Mouse (Mus musculus): Measurements from ENCODE around the gene Lrrn4cl.
"Not testable (repeated sequence)": the region's sequence is repeated elsewhere in the genome, so short reads cannot be mapped to it uniquely, and the experiment has no call there.

The Lrrn4cl gene

DNA sequence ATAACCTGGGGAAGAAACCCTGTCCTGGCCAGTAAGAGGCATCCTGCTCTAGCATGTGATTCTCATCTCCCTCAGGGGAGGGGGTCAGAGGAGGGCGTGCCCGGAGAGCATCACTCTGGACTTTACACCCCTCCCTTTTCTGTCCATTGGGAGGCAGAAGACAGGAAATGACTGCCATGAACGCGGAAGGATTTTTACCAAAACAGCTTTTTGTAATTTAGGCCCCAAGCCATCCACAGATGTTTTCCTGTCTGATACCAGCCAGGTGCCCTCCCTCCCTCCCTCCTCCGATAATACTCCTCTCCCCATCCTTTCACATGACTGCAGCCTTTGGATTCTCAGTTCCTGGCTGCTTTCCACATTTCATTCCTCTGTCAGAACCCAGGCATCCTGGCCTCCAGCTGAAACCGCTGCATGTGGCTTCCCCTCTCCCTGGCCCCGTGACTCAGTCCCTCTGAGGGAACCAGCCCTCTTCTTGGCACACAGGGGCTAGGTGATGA lies at the start of gene Lrrn4cl:
Lrrn4cl (plus strand) TSS at position 367 of the 500 bp plus-strand sequence.
- no peak for DNase-seq (ENCODE audit: low spot score in 2 of 2)

DNA sequence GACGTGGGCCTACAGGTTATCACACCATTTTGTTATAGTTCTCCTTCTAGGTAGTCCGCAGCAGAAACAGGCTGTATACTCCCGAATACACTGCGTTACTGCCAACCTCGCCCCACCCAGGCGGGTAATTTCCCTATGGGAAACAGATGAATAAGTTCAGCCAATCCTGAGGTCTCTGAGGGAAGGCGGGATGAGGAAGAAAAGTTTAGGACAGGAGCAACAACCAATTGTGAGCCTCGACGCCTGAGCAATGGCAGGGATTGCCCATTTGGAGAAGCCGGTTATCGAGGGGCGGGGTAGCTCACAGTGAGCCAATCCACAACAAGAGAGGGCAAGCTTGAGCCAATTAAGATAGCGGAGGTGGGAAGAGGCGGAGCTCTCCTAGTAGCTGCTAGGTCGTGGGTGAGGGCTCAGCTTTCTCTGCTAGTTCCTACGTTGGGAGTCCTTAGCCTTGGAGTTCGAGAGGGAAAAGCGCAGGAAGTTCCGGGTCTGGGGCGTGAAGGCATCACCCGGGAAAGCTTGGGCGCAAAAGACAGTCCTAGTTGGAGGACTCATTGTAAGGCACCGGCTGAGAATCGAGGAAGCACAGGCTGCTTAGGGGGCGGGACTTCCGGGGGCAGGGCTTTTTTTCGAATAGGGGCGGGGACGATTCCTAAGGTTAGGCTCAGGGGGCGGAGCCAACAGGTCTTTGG lies 48.3 kb upstream of the Lrrn4cl start, which contains the start of gene Zbtb3:
Zbtb3 (plus strand) TSS at position 426 of the 692 bp plus-strand sequence.
- peak; percentile 80 to 83 for DNase-seq (ENCODE audit: low spot score in 2 of 2)

DNA sequence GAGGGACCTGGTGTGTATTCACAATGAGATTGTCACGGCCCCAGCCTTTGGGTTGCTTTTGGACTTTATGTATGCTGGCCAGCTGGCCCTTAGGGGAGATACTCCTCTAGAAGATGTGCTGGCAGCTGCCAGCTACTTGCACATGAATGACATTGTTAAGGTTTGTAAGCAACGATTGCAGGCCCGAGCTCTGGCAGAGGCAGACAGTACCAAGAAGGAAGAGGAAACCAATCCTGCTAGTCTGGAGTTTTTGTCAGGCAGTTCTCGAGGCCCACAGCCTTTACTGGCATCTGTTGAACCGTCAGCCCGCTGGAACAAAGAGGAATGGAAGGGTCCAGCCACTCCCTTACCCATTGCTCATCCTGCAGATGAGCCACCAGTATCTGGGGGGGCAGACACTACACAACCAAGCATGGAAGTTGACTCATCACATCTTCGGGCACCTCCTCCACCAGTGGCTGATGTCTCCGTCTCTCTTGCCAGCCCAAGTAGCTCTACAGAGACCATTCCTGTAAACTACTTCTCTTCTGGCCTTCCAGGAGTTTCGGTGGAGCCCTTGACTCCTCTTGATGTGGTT lies 47.3 kb upstream of the Lrrn4cl start:
- no peak for DNase-seq (ENCODE audit: low spot score in 2 of 2)

DNA sequence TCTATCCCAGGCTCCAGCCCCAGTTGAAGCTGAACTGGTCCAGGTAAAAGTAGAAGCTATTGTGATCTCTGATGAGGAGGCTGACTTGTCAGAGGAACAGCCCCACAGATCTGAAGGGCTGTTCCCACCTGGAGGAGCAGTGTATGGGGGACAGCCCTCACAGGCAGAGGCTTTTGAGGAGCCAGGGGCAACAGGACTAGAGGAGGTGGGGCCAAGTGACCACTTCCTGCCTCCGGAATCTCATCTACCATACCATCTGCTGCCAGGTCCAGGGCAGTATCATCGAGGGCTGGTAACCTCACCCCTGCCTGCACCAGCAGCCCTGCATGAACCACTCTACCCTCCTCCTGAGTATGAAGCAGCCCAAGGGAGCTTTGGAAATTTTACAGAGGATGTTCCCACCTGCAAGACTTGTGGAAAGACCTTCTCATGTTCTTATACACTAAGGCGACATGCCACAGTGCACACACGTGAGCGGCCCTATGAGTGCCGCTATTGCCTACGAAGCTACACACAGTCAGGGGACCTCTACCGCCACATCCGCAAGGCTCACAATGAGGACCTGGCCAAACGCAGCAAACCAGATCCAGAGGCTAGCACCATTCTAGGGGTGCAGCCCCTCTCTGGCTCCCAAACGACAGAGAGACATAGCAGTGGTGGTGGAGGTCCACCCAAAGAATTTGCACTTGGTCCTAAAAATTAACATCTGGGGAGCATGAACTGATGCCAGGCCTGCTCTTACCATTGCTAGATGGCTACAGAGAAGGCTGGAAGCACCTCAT lies 46.5 kb upstream of the Lrrn4cl start:
- DNase-seq (ENCODE audit: low spot score in 2 of 2) = no peak

DNA sequence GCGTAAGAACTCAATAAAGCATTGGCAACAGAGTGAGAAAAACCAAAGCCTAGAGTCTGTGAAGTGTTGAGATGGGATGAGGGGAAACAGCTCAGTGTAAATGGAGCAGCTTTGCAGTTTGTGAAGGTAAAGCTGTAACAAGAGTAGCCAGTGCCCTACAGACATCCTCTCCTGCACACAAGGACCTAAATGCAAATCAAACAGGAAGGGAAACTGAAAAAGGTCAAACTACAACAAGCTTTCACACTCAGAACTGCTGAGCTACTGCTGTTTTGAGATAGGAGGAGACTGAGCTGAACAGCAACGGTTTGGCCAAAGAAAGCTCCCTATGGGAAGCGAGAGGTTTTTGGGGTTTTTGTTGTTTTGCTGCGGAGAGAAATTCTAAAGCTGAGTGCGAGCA lies 43.8 kb upstream of the Lrrn4cl start:
- DNase-seq (ENCODE audit: low spot score in 2 of 2) = no peak

DNA sequence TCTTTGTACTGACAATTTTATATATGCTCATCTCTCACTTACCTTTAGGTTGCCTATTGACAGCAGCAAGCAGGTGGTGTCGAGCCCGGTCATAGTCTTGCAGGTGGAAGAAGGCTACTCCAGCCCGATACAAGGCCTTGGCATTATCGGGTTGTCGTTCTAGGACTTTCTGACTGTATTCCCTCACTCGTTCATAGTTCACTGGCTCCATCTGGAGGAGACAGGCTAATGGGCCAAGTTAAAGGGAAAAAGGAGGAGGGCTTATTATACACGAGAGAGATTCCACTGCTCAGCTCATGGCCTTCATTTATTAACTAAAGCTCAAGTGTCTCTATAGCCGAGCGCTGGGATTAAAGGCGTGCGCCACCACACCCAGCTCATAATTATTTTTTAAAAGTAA lies 34.8 kb upstream of the Lrrn4cl start:
- DNase-seq (ENCODE audit: low spot score in 2 of 2) = no peak

DNA sequence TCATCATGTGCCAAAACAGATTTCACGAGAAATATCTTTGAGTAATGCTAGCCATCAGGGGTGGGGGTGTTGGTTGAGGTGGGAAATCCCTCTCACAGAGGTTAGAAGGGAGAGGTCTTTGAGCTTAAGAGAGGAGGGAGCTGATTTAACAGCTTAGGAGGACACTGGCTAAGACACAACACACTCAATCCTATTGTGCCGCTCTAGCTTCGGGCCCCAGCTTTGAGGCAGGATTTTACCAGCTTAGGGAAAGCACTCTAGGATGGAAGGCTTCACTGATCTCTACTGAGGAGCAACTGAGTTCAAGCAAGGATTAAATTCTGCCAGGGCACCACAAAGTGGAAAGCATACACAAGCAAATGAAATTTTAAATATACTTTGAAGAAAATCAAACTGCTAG lies 33.6 kb upstream of the Lrrn4cl start:
- no peak for DNase-seq (ENCODE audit: low spot score in 2 of 2)

DNA sequence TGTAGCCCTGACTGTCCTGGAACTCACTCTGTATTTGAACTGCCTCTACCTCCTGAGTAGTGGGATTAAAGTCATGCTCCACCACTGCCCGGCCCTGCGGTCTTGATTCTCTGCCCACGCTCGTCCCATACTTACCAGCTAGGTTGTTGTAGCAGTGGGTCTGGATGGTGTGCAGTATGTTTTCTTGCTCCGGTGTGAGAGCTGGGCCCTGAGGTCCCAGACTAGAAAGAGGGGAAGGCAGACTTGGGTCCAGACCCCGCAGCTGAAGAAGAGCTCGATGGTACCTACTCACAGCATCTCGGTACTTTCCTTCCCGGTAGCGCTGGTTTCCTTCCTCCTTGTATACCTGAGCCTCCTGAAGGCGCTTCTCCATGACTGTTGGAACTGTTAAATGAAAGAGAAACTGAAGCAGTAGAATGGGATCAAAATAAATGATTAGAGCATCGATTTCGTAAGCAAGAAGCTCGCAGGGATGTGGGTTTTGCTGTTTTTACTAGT lies 32.2 kb upstream of the Lrrn4cl start:
- no peak for DNase-seq (ENCODE audit: low spot score in 2 of 2)

DNA sequence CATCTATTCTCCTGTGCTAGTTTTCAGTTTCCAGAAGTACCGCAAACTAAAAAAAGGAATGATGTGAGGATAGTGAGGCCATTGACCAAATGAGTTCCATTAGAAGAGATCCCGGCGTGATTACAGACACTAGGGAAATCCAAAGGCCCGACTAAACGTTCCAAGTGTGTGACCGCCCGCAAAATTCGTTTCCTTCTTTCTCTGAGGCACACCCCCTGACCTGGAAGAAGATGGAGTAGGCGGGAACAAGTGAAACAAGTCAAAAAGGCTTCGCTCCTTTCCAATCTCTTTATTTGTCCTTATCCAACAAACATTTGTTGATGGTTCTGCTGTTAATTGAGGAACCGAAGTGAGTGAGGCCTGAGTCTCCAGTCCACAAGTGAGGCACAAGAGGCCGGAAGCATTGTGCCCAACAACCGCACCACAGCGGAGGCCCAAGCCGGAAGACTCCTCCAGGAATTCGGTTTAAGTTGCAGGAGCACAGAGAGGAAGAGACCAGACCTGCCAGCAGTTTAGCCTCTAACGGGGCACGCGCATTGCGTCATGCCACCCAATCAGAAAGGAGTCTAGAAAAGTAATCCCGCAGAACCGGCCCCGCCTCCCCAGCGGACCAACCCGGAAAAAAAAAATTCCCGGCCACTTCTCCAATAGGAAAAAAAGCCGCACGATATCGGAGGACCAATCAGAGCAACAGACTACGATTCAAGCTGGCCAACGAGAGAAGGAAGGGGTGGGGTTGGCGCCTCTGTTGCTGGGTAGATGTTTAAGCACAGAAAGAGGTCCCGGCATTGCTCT lies 31.6 kb upstream of the Lrrn4cl start, which contains the start of gene Ttc9c:
Ttc9c (minus strand) TSS at position 533 of the 795 bp plus-strand sequence.
- DNase-seq (ENCODE audit: low spot score in 2 of 2) = peak; percentile 81 to 83

DNA sequence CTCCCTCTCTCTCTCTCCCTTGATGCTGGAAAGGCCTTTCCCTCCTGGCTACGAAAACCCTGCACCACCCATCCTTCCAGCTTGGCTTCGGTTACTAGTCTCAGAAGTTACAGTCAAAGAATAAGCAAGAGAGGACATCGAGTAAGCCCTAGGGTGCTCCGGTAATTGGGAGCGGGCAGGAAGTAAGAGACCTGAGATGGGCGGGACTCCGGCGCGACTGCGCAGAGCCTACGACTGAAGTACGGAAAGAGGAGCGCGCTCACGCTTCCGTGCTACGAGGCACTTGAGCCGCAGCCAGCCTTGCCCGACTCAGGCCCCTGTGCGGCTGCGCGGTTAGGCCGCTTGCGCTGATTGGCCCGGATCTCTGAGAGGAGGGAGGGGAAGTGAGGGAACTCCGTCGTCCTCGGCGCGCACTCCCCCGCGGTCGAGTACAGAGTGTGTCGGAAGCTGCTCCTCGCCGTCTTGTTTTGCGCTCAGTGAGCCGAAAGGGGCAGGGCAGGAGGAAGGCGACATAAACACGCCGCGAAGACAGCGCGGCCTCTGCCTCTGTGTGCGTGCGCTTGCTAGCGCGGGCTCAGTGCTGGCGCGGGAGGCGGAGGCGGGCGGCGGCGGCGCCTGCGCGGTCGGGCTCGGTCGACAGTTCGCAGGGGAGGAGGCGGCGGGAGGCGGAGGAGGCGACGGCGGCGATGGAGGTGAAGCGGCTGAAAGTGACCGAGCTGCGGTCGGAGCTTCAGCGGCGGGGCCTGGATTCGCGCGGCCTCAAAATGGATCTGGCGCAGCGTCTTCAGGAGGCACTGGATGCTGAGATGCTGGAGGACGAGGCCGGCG lies 30.8 kb upstream of the Lrrn4cl start, which contains the start of gene Hnrnpul2:
Hnrnpul2 (plus strand) TSS at position 415 of the 828 bp plus-strand sequence.
- DNase-seq (ENCODE audit: low spot score in 2 of 2) = peak; percentile 93 to 94

DNA sequence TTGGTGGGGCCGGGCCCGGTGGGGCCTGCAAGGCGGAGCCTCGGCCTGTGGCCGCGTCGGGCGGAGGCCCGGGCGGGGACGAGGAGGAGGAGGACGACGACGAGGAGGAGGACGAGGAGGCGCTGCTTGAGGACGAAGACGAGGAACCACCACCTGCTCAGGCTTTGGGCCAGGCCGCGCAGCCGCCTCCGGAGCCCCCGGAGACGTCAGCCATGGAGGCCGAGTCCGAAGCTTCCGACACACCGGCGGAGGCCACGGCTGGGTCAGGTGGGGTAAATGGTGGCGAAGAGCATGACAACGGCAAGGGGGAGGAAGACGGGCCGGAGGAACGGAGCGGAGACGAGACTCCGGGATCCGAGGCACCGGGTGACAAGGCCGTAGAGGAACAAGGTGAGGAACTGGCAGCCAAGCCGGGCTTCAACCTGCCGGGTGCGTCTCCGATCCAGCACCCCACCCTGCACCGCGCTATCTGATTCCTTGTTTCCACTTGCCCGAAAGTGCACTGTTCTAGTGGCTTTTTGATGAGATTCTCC lies 30.1 kb upstream of the Lrrn4cl start:
- peak; percentile 33 to 40 for DNase-seq (ENCODE audit: low spot score in 2 of 2)

DNA sequence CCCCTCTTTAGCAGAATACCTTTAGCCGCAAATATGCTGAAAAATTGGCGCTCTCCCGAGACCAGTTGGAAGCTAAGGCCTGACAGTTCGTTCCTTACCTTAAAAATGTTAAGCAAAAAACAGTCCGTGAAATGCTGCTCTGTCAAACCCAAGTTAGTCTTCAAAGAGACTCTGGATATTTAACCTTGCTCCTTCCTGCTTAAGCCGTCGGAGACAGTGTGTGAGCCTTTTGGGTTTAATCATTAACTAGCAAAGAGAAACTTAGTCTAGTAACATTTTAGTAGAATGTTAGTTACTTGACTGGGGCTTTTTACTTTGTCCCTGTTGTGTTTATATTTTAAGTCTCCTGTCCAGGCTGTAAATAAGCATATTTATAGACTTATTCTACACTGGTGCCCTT lies 29.4 kb upstream of the Lrrn4cl start:
- DNase-seq (ENCODE audit: low spot score in 2 of 2) = no peak

DNA sequence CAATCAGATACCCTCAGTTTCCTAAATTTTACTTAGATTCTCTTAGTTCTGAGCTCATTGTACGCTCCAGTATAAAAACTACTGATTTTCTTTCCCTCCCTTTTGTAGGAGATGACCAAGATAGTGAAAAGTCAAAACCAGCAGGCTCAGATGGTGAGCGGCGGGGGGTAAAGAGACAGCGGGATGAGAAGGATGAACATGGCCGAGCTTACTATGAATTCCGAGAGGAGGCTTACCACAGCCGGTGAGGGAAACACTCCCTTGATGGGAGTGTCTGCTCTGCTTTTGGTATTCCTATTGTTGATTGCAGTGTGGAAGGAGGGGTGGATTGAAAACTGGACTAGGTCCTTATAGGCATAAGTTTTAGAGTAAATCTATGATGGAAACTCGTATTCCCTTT lies 27.9 kb upstream of the Lrrn4cl start:
- no peak for DNase-seq (ENCODE audit: low spot score in 2 of 2)

DNA sequence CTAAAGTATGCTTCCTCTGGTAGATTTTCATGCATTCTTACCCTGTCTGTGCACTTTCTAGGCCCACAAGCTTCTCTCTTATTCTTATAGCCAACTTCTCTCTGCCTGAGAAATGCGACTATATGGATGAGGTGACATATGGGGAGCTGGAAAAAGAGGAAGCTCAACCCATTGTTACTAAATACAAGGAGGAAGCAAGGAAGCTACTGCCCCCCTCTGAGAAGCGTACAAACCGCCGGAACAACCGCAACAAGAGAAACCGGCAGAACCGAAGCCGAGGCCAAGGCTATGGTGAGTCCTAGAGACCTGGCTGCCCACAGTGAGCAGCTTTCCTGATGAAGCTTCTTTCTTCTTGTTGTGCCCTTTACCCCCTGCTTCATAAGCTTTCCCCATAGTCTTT lies 20.9 kb upstream of the Lrrn4cl start, which contains the start of gene AC129217.1:
AC129217.1 (plus strand) TSS at position 114 of the 400 bp plus-strand sequence.
- DNase-seq (ENCODE audit: low spot score in 2 of 2) = no peak

DNA sequence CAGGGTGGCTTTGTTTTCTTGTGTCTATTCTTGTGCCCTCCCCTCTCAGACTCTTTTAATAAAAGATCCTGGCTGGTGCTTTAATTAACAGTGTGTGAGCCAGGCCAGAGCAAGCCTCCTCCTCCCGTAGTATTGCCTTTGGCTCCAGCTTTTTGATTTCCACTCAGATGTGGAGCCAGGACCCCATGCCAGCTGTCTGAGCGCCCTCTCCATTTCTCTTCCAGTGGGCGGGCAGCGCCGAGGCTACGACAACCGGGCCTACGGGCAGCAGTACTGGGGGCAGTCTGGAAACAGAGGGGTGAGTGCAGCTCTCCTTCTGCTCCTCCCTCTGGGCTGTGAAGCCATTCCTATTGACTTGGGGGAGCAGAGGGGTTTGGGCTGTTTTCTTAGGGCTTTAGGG lies 19.9 kb upstream of the Lrrn4cl start:
- no peak for DNase-seq (ENCODE audit: low spot score in 2 of 2)

DNA sequence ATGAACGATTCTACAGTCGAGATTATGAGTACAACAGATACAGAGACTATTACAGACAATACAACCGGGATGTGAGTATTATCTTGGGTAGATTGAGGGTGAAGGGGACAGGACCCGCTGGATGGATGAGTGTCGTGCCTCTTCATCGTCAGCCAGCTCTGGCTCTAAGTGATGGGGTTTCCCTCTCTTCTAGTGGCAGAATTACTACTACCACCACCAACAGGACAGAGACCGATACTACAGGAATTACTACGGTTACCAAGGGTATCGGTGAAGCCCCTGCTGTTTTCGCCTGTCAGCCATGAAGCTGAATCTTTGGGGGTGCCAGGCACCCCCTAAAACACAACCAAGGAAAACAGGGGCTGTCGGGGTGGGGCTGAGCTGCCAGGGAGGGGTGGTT lies 19.3 kb upstream of the Lrrn4cl start:
- no peak for DNase-seq (ENCODE audit: low spot score in 2 of 2)

DNA sequence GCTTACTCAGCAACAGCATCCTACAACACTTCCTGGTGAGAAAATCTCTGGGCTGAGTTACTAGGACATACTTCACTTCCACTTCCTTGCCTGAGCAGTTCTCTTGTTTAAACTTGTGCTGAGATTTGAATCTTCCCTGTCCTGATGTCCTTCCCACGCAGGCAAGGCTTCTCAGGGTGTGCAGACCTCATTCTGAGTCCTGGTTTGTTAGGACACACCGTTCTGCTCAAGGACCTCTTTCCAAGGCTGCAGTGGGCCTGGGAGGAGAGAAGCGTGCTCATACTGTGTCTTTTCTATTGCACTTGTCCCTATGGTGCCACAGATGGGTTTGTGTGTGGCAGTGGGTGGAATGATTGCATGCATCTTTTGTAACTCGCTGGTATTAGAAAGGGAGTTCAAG lies 17.6 kb upstream of the Lrrn4cl start:
- no peak for DNase-seq (ENCODE audit: low spot score in 2 of 2)

DNA sequence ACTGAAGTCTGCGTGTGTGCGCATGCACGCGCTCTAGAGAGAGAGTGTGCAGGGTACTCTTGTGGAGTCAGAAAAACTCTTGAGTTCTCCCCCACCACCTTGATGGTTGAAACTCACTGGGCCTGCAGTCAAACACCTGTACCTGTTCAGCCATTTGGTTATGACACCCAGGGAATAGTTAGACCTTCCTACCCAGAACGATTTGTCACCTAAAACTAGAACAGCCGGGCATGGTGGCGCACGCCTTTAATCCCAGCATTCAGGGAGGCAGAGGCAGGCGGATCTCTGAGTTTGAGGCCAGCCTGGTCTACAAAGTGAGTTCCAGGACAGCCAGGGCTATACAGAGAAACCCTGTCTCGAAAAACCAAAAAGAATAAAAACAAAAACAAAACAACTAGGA lies 14.2 kb upstream of the Lrrn4cl start:
- not testable (repeated sequence) for DNase-seq (ENCODE audit: low spot score in 2 of 2)

DNA sequence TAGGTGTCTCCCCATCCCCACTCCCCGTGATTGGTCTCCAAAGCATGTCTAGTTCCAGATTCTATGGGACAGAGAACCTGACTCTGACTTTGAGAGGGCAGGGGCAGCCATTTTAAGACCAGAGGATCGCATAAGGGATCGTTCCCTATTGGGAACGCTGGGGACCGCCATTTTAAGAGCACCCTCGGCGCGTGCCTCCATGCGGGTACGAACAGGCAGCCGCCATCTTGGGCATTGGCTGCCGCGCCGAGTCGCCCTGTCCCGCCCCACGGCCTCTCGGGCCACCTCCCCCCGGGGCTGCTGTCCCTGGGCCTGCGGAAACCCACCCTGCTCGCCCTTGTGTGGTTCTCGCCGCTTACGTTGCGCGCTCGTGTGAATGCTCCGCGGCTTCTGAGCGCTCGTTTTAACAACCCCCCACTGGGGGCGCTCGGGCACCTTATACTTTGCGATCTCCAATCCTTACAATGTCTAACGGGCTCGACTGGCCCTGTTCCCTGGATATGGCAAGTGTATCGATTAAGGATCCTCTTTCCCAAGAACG lies 13.2 kb upstream of the Lrrn4cl start, which contains the start of gene Bscl2:
Bscl2 (plus strand) TSS at position 217 of the 541 bp plus-strand sequence.
- DNase-seq (ENCODE audit: low spot score in 2 of 2) = peak; percentile 68 to 77
